8 mouse cellular contexts compared by ENCODE assay signal in genomic region chr6:136467837-136468236, GRCm38 (mm10). TPM values are rescaled to one million over a fixed set of nuclear protein-coding genes. Genes with fewer than 3 reads are reported as not detected.
A peak's percentile ranks its signal among the peaks of the same experiment; 100 is the strongest.
DNase-seq lines count a peak whose midpoint lies in the region; ATAC-seq and TF ChIP-seq lines count a peak whose summit lies in the region.

No protein-coding gene starts in this region.

- ATAC-seq in lung, embryonic 14.5 days (ENCODE audit: insufficient read depth), result no peak
- ATAC-seq in heart, postnatal 0 days (ENCODE audit: insufficient read depth, low read depth), result no peak
- ATAC-seq in liver, postnatal 0 days, result no peak

- no peak for TF ChIP-seq CTCF in lung, embryonic 14.5 days (IDR thresholded peaks at IDR 0.05; ENCODE audit: low read depth)
- no peak for TF ChIP-seq CTCF in heart, postnatal 0 days (IDR thresholded peaks at IDR 0.05; ENCODE audit: low read depth)
- TF ChIP-seq CTCF in liver, postnatal 0 days (IDR thresholded peaks at IDR 0.05; ENCODE audit: low read depth), result no peak

- no peaks in the 10 kb centered on the region for H3K27me3 ChIP-seq in lung, embryonic 14.5 days (ENCODE audit: insufficient read depth, low read length)
- H3K27me3 ChIP-seq in heart, postnatal 0 days (ENCODE audit: control insufficient read depth, insufficient read depth, low read length), result no peaks in the 10 kb centered on the region
- no peaks in the 10 kb centered on the region for H3K27me3 ChIP-seq in liver, postnatal 0 days (ENCODE audit: insufficient read depth, low read length)

- no peak overlapping the region for H3K9ac ChIP-seq in lung, embryonic 14.5 days
- H3K9ac ChIP-seq in heart, postnatal 0 days (replicated peaks; ENCODE audit: low read depth, low read length), result no peak overlapping the region
- H3K9ac ChIP-seq in liver, postnatal 0 days (replicated peaks), result 0 out of 2 replicates have a peak overlapping the region, but pooled peaks have one; percentile 35

- H3K27ac ChIP-seq in lung, embryonic 14.5 days (ENCODE audit: low read depth), result peak overlapping the region; percentile 96
- peak overlapping the region; percentile 96 for H3K27ac ChIP-seq in heart, postnatal 0 days (ENCODE audit: low read depth)
- peak overlapping the region; percentile 98 for H3K27ac ChIP-seq in liver, postnatal 0 days (ENCODE audit: low read depth)

- DNase-seq in lung, embryonic 14.5 days, result peak; percentile 42
- DNase-seq in lung, adult 18-20 months, result no peak
- peak; percentile 48 for DNase-seq in c-Kit-positive CD71-positive TER-119-positive erythroid progenitor cells, embryonic 14.5 days (ENCODE audit: low spot score)
- DNase-seq in heart, postnatal 0 days (ENCODE audit: low spot score), result no peak
- DNase-seq in liver, postnatal 0 days, result peak; percentile 35
- no peak for DNase-seq in adipocyte (ENCODE audit: low spot score)
- no peak for DNase-seq in gastrocnemius, postnatal 25 days
- DNase-seq in layer of hippocampus, postnatal 10 days (ENCODE audit: low spot score in 2 of 2), result no peak

- peaks cover 35% of the 10 kb centered on the region for H3K4me1 ChIP-seq in lung, embryonic 14.5 days (ENCODE audit: insufficient read depth)
- peaks cover 24% of the 10 kb centered on the region for H3K4me1 ChIP-seq in heart, postnatal 0 days (ENCODE audit: control insufficient read depth, insufficient read depth)
- H3K4me1 ChIP-seq in liver, postnatal 0 days (ENCODE audit: insufficient read depth), result peaks cover 65% of the 10 kb centered on the region

- H3K4me2 ChIP-seq in lung, embryonic 14.5 days, result no peak overlapping the region
- no peak overlapping the region for H3K4me2 ChIP-seq in heart, postnatal 0 days (ENCODE audit: low read depth, low read length)
- peak overlapping the region; percentile 22 for H3K4me2 ChIP-seq in liver, postnatal 0 days (ENCODE audit: low read depth, low read length)

- no peak overlapping the region for H3K4me3 ChIP-seq in lung, embryonic 14.5 days (ENCODE audit: low read depth, low read length)
- H3K4me3 ChIP-seq in heart, postnatal 0 days (ENCODE audit: low read depth, low read length), result no peak overlapping the region
- H3K4me3 ChIP-seq in liver, postnatal 0 days (ENCODE audit: low read depth, low read length), result no peak overlapping the region

- 30% methylated on average over 5 of the region's 5 CpGs for WGBS in lung, embryonic 14.5 days
- WGBS in heart, postnatal 0 days, result 34% methylated on average over 5 of the region's 5 CpGs
- WGBS in liver, postnatal 0 days (ENCODE audit: insufficient replicate concordance), result 49% methylated on average over 5 of the region's 5 CpGs

- no peaks in the 10 kb centered on the region for H3K36me3 ChIP-seq in lung, embryonic 14.5 days (ENCODE audit: insufficient read depth)
- H3K36me3 ChIP-seq in heart, postnatal 0 days (replicated peaks; ENCODE audit: control insufficient read depth, insufficient read depth, low read length), result no peaks in the 10 kb centered on the region
- no peaks in the 10 kb centered on the region for H3K36me3 ChIP-seq in liver, postnatal 0 days (replicated peaks; ENCODE audit: insufficient read depth, low read length)

- H3K9me3 ChIP-seq in lung, embryonic 14.5 days (ENCODE audit: low read depth, low read length), result 0 out of 2 replicates have a peak, but pooled peaks cover 4% of the 10 kb centered on the region
- no peaks in the 10 kb centered on the region for H3K9me3 ChIP-seq in heart, postnatal 0 days (replicated peaks; ENCODE audit: control insufficient read depth, low read length)
- no peaks in the 10 kb centered on the region for H3K9me3 ChIP-seq in liver, postnatal 0 days (ENCODE audit: low read length)

- TF ChIP-seq EP300 in heart, postnatal 0 days (IDR thresholded peaks at IDR 0.05; ENCODE audit: low read depth), result no peak
- TF ChIP-seq EP300 in liver, postnatal 0 days (IDR thresholded peaks at IDR 0.05; ENCODE audit: low read depth), result no peak

RNA-seq across cellular contexts. Expression of gene Atf7ip, which starts 38.1 kb away (rescaled TPM):
- polyA plus RNA-seq in lung, embryonic 14.5 days (2014; fragmentation: Nextera tagmentation; extraction: Ambion mirVana), result 48.3 and 56.1 TPM in 2 replicates
- total RNA-seq in heart, postnatal 0 days (2014; rRNA removed; ENCODE audit: low replicate concordance), result 43.3 and 54.5 TPM in 2 replicates
- 16.5 and 19.2 TPM in 2 replicates for polyA plus RNA-seq in heart, postnatal 0 days (2015; fragmentation: Nextera tagmentation; extraction: Ambion mirVana)
- polyA plus RNA-seq in liver, postnatal 0 days (2015; fragmentation: Nextera tagmentation; extraction: Ambion mirVana), result 5.6 and 6.6 TPM in 2 replicates
- total RNA-seq in gastrocnemius, postnatal 25 days (2021), result 10 to 100 TPM; 38.2 to 43.5 TPM
- total RNA-seq in layer of hippocampus, postnatal 10 days (2021), result 100 to 1,000 TPM; 139 to 148 TPM

RNA-seq across cellular contexts. Expression of gene E330021D16Rik, which starts 52.5 kb away (rescaled TPM):
- not detected in 2 replicates for polyA plus RNA-seq in lung, embryonic 14.5 days (2014; fragmentation: Nextera tagmentation; extraction: Ambion mirVana)
- total RNA-seq in heart, postnatal 0 days (2014; rRNA removed; ENCODE audit: low replicate concordance), result not detected in 2 replicates
- polyA plus RNA-seq in heart, postnatal 0 days (2015; fragmentation: Nextera tagmentation; extraction: Ambion mirVana), result not detected in 2 replicates
- 0.47 and 0.67 TPM in 2 replicates for polyA plus RNA-seq in liver, postnatal 0 days (2015; fragmentation: Nextera tagmentation; extraction: Ambion mirVana)
- not detected for total RNA-seq in gastrocnemius, postnatal 25 days (2021)
- total RNA-seq in layer of hippocampus, postnatal 10 days (2021), result not detected

Comparison
In these comparisons a context has a peak if more than half of its experiments do, and no peak if none do; other contexts are left out.
1. DNase-seq: peak in lung, embryonic 14.5 days (single experiment), c-Kit-positive CD71-positive TER-119-positive erythroid progenitor cells, embryonic 14.5 days (single experiment) and liver, postnatal 0 days (single experiment); none in lung, adult 18-20 months (0 of 2), heart, postnatal 0 days (single experiment), adipocyte (single experiment), gastrocnemius, postnatal 25 days (single experiment) and layer of hippocampus, postnatal 10 days (0 of 2).
2. Peak in every context shown above with its lines, with median percentiles within 50 percentile points of each other: H3K27ac ChIP-seq.